Mouse (Mus musculus): ENCODE measurements at regions not wholly inside any gene's neighbourhood (a gene's known extent, or its start where the extent isn't known, plus 50 kb on each side); places are given as distances from the start of the nearest gene placed in this dataset.

DNA sequence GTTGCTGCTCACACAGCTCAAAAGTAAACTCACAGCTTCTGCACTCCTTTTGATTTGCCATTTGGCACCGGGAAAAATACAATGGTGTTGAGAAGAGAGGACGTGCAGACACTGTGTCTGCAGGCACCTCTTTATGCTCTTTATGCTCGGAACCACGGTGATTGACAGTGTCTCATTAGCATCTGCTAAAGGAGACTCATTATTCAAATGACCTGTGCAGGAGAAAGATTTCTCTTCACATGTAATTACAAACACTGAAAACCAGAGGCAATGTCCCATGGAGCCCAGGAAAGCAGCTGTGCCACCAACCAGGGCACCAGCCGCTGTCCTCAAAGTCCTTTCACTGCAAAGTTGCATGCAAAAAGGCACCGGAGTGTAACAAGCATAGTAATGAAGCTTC is 175.2 kb downstream of the Plod2 start:
- TF ChIP-seq POLR2A (IDR thresholded peaks at IDR 0.05; ENCODE audit: control insufficient read depth, extremely low read depth, insufficient read depth, low read length, poor library complexity), result no peak
- no peak for TF ChIP-seq CTCF (IDR thresholded peaks at IDR 0.05; ENCODE audit: borderline replicate concordance, control insufficient read depth, extremely low read depth, insufficient read depth, low read length, poor library complexity)
